Mouse (Mus musculus) forebrain, embryonic 14.5 days (tissue): ENCODE measurements around the gene Gm10377. TPM values are rescaled to one million over a fixed set of nuclear protein-coding genes. Genes with fewer than 3 reads are reported as not detected.
"Not testable (repeated sequence)": the region's sequence is repeated elsewhere in the genome, so short reads cannot be mapped to it uniquely, and the experiment has no call there.

Experiments used
- ATAC-seq: fragments of 200-750 bp; cut with Nextera tagmentation; 2 replicates; pipeline ENCODE4 v1.8.0; 2017; ENCODE audit warnings: mild to moderate bottlenecking, moderate library complexity
- DNase-seq: peaks from one replicate; pipeline ENCODE4 v3.0.0-alpha.2; 2015; ENCODE audit warnings: low spot score
- H3K27ac ChIP-seq: fragments of 300-500 bp; sonication (generic); 2 replicates; pipeline ENCODE4 v1.5.1; 2014; ENCODE audit warnings: low read depth, mild to moderate bottlenecking, control low read depth, low read length, moderate library complexity
- H3K27me3 ChIP-seq: fragments of 300-500 bp; sonication (generic); replicated peaks from 2 replicates; pipeline ENCODE4 v1.6.1; 2014; ENCODE audit warnings: low read length, control low read depth, mixed read lengths; ENCODE audit not compliant: control insufficient read depth, insufficient read depth
- H3K36me3 ChIP-seq: fragments of 300-500 bp; sonication (generic); 2 replicates; pipeline ENCODE4 v1.6.1; 2014; ENCODE audit warnings: low read length, control low read depth; ENCODE audit not compliant: control insufficient read depth, insufficient read depth
- H3K4me1 ChIP-seq: fragments of 300-500 bp; sonication (generic); 2 replicates; pipeline ENCODE4 v1.6.1; 2014; ENCODE audit warnings: antibody characterized with exemption, low read length, control low read depth; ENCODE audit not compliant: control insufficient read depth, insufficient read depth
- H3K4me2 ChIP-seq: fragments of 300-500 bp; sonication (generic); 2 replicates; pipeline ENCODE4 v1.6.1; 2014; ENCODE audit warnings: mild to moderate bottlenecking, control low read depth, low read length
- H3K4me3 ChIP-seq: fragments of 300-500 bp; sonication (generic); 2 replicates; pipeline ENCODE4 v1.5.1; 2014; ENCODE audit warnings: low read depth, low read length, control low read depth
- H3K9ac ChIP-seq: fragments of 300-500 bp; sonication (generic); 2 replicates; pipeline ENCODE4 v1.6.1; 2014; ENCODE audit warnings: mild to moderate bottlenecking, low read length, control low read depth, moderate library complexity
- H3K9me3 ChIP-seq: fragments of 300-500 bp; sonication (generic); replicated peaks from 2 replicates; pipeline ENCODE4 v1.6.1; 2016; ENCODE audit warnings: low read length, control low read depth, mixed read lengths; ENCODE audit not compliant: control insufficient read depth
- WGBS: fragments of 180-500 bp; shearing (Covaris S2); extraction: QIAGEN DNeasy Blood & Tissue Kit; methylation state at CpG from one replicate; pipeline ENCODE4 v1.1.7; 2014; 5-methylcytosine and 5-hydroxymethylcytosine counted together
- polyA plus RNA-seq: library from polyadenylated mRNA; unstranded; fragments of >200 nt; fragmentation: Nextera tagmentation; extraction: Ambion mirVana; gene quantifications from 2 replicates; pipeline ENCODE4 v1.2.1, GENCODE M21; 2014

The Gm10377 gene
- polyA plus RNA-seq = not detected in 2 replicates

- H3K27ac ChIP-seq, DNase-seq, H3K4me2 ChIP-seq, H3K9ac ChIP-seq, H3K36me3 ChIP-seq, H3K4me3 ChIP-seq, H3K9me3 ChIP-seq, ATAC-seq, H3K4me1 ChIP-seq, H3K27me3 ChIP-seq: not testable (repeated sequence)
These were observed at the start of gene Gm10377 for GRCm38 (mm10) chr14:42797887-42798286. Gene Gm10377, minus strand, starts transcription at chr14:42797987.

DNA sequence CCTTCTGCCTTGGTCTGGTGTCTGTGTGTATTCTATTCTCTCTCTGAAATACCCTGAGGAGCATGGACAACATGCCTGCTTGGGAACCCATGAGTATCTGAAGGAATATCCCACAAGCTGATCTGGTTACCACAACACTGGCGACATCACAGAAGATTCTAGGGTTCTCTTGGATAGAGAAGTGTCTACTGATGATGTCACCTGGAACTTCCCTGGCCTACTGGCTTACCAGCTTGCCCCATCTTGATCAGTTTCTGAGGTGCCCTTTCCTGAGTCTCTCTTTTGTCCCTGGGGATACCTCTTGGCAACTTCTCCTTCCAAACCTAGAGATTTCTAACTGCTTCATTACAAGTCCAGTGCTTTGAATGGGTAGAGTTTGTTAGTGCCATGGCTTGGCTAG, 29.1 kb downstream of the Gm10377 start, which contains the start of gene Gm3015:
Gene Gm3015 (minus strand): TSS at position 101 of the 400 bp plus-strand sequence.
- ATAC-seq, H3K27ac ChIP-seq, H3K27me3 ChIP-seq, H3K9ac ChIP-seq, H3K36me3 ChIP-seq, H3K4me1 ChIP-seq, DNase-seq, H3K9me3 ChIP-seq, H3K4me2 ChIP-seq, H3K4me3 ChIP-seq: not testable (repeated sequence)
- 86% methylated on average over 1 of the region's 1 CpGs for WGBS

Other genes starting within 250 kb of the Gm10377 start
- not detected in 2 replicates for gene Gm17124, start 198.1 kb downstream of the Gm10377 start, polyA plus RNA-seq
- not detected in 2 replicates for gene Gm3633, start 156.1 kb downstream of the Gm10377 start, polyA plus RNA-seq
- not detected in 2 replicates for gene Gm10378, start 142.0 kb downstream of the Gm10377 start, polyA plus RNA-seq
- gene Gm3015, start 29.2 kb downstream of the Gm10377 start, polyA plus RNA-seq = not detected in 2 replicates
- not detected in 2 replicates for gene Gm21977, start 55.5 kb upstream of the Gm10377 start, polyA plus RNA-seq
- gene Gm8082, start 195.6 kb upstream of the Gm10377 start, polyA plus RNA-seq = not detected in 2 replicates
- not detected in 2 replicates for gene Gm10376, start 217.6 kb upstream of the Gm10377 start, polyA plus RNA-seq